Mouse (Mus musculus): ENCODE results near the gene Hint3.

Gene Hint3

DNA sequence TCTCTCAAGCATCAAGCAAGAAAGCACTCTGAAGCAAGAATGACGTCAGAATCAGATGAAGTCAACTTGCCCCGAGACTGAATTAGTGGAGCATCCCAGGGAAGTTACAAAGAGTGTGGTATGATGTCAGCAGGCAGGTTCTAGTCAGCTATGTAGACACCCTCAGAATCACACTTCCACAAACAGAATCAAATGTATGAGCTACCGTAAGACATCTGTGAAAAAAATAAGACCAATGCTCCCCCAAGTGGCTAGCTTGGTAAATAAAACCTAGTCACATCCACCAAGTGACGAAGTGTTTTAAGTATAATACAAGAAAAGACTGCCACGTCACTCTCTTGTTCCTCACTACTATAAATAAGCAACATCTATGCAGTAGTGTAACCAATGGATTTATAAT, 42.4 kb downstream of the Hint3 start:
- no peak for DNase-seq (ENCODE audit: low spot score)

DNA sequence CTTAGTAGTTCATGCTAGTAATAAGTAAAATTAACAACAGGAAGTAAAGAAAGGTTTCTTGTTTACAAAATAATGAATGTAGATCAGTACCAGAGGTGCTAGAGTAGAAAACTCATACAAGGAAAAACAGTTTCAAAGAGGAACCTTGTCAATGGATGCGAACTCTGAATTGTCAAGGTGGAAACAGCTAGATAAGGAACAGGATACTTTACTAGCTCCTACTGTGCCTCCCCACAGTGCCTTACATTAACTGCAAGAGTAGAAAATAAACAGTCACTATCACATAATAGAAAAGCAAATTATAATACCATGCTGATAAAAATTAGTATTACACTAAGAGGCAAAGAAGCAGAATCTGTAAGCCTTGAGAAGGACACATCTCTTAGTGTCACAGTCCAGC, 43.7 kb downstream of the Hint3 start:
- DNase-seq (ENCODE audit: low spot score), result no peak

GRCm38 (mm10) chr10:30577670-30578280, 51.7 kb downstream of the Hint3 start:
- DNase-seq (ENCODE audit: low spot score), result no peak

- no peak for DNase-seq (ENCODE audit: low spot score)
These were observed 63.1 kb downstream of the Hint3 start for GRCm38 (mm10) chr10:30566364-30566763.

DNA sequence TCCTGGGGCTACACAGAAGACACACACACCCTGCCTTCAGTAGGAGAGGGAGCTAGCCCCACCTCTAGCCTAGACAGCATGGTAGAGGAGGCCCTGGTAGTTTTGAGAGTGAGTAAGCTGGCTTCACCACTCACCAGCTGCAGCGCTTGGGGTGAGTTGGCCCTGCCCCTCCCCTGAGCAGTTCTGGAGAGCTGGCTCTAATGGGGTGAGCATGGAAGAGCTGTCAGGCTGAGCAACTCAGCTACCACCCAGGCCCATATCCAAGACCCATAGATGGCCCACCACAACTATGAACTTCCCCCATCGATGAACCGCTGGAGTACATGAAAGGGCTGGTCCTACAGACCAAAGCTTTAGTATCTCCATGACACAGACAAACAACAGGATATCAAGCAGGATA, 64.8 kb downstream of the Hint3 start:
- DNase-seq (ENCODE audit: low spot score), result no peak

Measured in urinary bladder, postnatal 14 days (tissue).